Mouse (Mus musculus): ENCODE results near the gene Trak1. TPM values are rescaled to one million over a fixed set of nuclear protein-coding genes. Genes with fewer than 3 reads are reported as not detected.

Gene Trak1
- polyA plus RNA-seq, 1 experiment, result 103 TPM

DNA sequence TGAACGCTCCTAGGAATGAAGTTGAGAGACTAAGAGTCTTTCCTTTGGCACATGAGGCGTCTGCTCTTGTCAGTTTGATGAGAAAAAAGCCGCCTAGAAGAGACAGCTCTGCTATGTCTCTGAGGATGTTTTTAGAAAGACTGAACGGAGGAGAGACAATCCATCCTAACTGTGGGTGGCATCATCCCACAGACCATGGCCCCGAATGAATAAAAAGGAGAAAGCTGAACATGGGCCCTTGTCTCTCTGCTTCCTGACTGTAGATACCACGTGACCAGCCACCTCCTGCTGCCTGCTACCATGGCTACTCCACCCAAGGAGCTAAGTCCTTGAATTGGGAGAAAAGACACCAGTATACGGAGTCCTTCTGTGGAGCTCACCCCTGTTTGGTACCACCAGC, 189.9 kb downstream of the Trak1 start:
- Histone ChIP-seq H3K27ac (ENCODE audit: insufficient read depth, low read length) (no peak overlapping the region), H3K4me1 (ENCODE audit: control insufficient read depth, insufficient read depth, low read length) (no peaks in the 10 kb centered on the region), H3K4me3 (replicated peaks; ENCODE audit: insufficient read depth, low read depth, low read length) (no peak overlapping the region), H3K27me3 (ENCODE audit: control insufficient read depth, insufficient read depth, low read length) (no peaks in the 10 kb centered on the region)
- no peak for DNase-seq
- TF ChIP-seq POLR2A (IDR thresholded peaks at IDR 0.05; ENCODE audit: borderline replicate concordance, insufficient read depth, low read length) (no peak), CTCF (IDR thresholded peaks at IDR 0.05; ENCODE audit: borderline replicate concordance, insufficient read depth, low read depth, low read length) (no peak)
- 54% methylated on average over 7 of the region's 7 CpGs for WGBS

DNA sequence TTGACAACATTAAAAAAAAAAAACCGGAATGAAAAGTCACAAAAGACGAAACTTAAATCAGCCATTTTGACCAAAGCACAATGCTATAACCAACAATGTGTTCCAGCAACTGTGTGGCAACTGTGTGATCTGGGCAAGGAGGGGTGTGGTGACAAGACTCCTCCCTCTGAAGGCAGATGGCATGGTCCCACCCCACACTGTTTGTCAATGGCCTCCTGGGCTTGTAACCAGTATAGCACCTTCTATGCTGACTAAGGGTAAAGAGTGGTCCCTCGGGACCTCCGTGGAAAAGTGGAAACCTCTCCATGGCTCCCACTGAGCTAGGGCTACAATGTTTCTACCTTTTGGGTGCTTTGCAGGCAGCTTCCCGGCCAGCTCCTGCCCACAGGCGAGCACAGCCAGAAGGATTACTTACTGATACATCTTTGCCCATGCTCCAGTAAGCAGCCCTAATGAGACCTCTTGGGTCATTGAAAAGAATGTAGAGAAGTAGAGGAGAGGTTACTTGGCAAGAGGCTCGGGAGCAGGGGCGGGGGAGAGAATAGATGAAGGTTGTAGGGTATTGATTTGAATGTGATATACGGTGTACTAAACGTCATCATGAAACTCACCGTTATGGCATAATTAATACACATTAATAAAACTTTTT, 194.4 kb downstream of the Trak1 start:
- no peak for DNase-seq
- WGBS, result 60% methylated on average over 11 of the region's 11 CpGs

DNA sequence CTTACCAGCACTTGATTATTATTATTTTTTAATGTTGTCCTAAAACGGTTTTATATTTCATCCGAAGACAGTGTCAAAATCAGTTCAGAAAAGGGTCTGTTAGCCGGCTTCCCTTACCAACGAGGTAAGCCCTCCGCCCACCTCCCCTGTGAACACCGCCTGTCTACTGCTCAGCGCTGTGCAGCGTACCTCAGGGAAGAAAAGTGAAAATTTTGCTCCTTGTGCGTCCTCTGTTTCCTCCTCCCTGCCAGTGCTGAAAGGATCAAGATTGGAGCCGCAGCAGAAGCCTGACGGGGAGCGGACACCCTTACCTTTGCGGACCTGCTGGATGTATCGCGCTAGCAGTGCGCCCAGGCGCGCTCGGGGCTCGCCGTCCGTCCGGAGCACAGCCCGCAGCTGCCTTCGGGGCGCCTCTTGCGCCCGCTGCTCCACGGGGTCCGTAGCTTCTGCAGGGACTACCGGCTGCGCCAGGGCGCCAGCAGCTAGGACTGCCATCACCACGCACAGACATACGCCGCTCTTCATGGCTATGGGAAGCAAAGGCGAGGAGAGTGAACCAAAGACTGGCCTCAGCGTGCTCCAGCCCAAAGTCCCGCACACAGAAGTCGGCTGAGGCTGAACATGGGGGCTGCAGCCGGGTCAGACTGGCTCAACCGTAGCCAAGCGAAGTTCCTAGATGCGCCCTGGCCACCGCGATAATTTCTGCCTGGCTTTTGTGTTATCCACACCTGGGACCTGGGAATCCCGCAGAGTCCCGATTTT, 196.9 kb downstream of the Trak1 start:
- no peak for DNase-seq
- no peak for TF ChIP-seq CTCF (IDR thresholded peaks at IDR 0.05; ENCODE audit: borderline replicate concordance, insufficient read depth, low read depth, low read length)
- TF ChIP-seq POLR2A (IDR thresholded peaks at IDR 0.05; ENCODE audit: borderline replicate concordance, insufficient read depth, low read length), result no peak
- no peaks in the 10 kb centered on the region for H3K4me1 ChIP-seq (ENCODE audit: control insufficient read depth, insufficient read depth, low read length)
- WGBS, result 4% methylated on average over 48 of the region's 48 CpGs
- no peaks in the 10 kb centered on the region for H3K27me3 ChIP-seq (ENCODE audit: control insufficient read depth, insufficient read depth, low read length)
- no peak overlapping the region for H3K4me3 ChIP-seq (replicated peaks; ENCODE audit: insufficient read depth, low read depth, low read length)
- no peak overlapping the region for H3K27ac ChIP-seq (ENCODE audit: insufficient read depth, low read length)

More for the DNA sequence above, 194.4 kb downstream of the Trak1 start:
- H3K27ac ChIP-seq (ENCODE audit: insufficient read depth, low read length), result no peak overlapping the region
- H3K4me1 ChIP-seq (ENCODE audit: control insufficient read depth, insufficient read depth, low read length), result no peaks in the 10 kb centered on the region
- H3K4me3 ChIP-seq (replicated peaks; ENCODE audit: insufficient read depth, low read depth, low read length), result no peak overlapping the region
- no peaks in the 10 kb centered on the region for H3K27me3 ChIP-seq (ENCODE audit: control insufficient read depth, insufficient read depth, low read length)
- no peak for TF ChIP-seq POLR2A (IDR thresholded peaks at IDR 0.05; ENCODE audit: borderline replicate concordance, insufficient read depth, low read length)
- TF ChIP-seq CTCF (IDR thresholded peaks at IDR 0.05; ENCODE audit: borderline replicate concordance, insufficient read depth, low read depth, low read length), result no peak

DNA sequence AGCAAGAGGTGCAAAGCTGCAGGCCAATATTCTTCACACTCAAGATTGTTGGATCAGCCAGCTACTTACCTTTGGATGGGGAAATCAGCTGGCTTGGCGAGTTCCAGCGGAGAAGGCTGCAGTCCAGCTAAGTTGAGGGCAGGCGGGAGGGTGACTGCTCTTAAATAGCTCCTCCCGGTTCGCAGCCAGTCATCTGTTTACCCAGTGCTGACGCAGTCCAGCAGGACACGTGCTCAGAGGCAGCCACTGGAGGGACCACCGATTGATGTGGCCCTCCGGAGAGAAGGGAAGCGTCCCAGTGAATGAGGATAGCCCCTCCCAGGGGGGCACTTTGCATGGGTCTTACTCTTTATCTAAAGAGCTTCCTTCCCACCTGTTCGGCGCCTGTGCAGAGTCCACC, 198.2 kb downstream of the Trak1 start, which contains the start of gene Cck:
Cck (minus strand) TSS at position 166 of the 400 bp plus-strand sequence.
- no peak for TF ChIP-seq POLR2A (IDR thresholded peaks at IDR 0.05; ENCODE audit: borderline replicate concordance, insufficient read depth, low read length)
- TF ChIP-seq CTCF (IDR thresholded peaks at IDR 0.05; ENCODE audit: borderline replicate concordance, insufficient read depth, low read depth, low read length), result no peak
- Histone ChIP-seq H3K4me1 (ENCODE audit: control insufficient read depth, insufficient read depth, low read length) (no peaks in the 10 kb centered on the region), H3K27ac (ENCODE audit: insufficient read depth, low read length) (no peak within 1 kb of the TSS), H3K27me3 (ENCODE audit: control insufficient read depth, insufficient read depth, low read length) (no peaks in the 10 kb centered on the region), H3K4me3 (replicated peaks; ENCODE audit: insufficient read depth, low read depth, low read length) (no peak within 1 kb of the TSS)
- WGBS, result 9% methylated on average over 12 of the region's 12 CpGs
- no peak for DNase-seq

- no peaks in the 10 kb centered on the region for H3K4me1 ChIP-seq (ENCODE audit: control insufficient read depth, insufficient read depth, low read length)
- DNase-seq, result no peak
- 39% methylated on average over 10 of the region's 10 CpGs for WGBS
- H3K4me3 ChIP-seq (replicated peaks; ENCODE audit: insufficient read depth, low read depth, low read length), result no peak overlapping the region
- no peak for TF ChIP-seq POLR2A (IDR thresholded peaks at IDR 0.05; ENCODE audit: borderline replicate concordance, insufficient read depth, low read length)
- TF ChIP-seq CTCF (IDR thresholded peaks at IDR 0.05; ENCODE audit: borderline replicate concordance, insufficient read depth, low read depth, low read length), result no peak
- H3K27me3 ChIP-seq (ENCODE audit: control insufficient read depth, insufficient read depth, low read length), result no peaks in the 10 kb centered on the region
- H3K27ac ChIP-seq (ENCODE audit: insufficient read depth, low read length), result no peak overlapping the region
Observed at GRCm38 (mm10) chr9:121496102-121496501, 198.8 kb downstream of the Trak1 start.

- TF ChIP-seq POLR2A (IDR thresholded peaks at IDR 0.05; ENCODE audit: borderline replicate concordance, insufficient read depth, low read length), result no peak
- no peak for TF ChIP-seq CTCF (IDR thresholded peaks at IDR 0.05; ENCODE audit: borderline replicate concordance, insufficient read depth, low read depth, low read length)
- H3K4me1 ChIP-seq (ENCODE audit: control insufficient read depth, insufficient read depth, low read length), result peaks cover 10% of the 10 kb centered on the region
- WGBS, result 57% methylated on average over 8 of the region's 8 CpGs
- no peak overlapping the region for H3K4me3 ChIP-seq (replicated peaks; ENCODE audit: insufficient read depth, low read depth, low read length)
- H3K27ac ChIP-seq (ENCODE audit: insufficient read depth, low read length), result no peak overlapping the region
- no peaks in the 10 kb centered on the region for H3K27me3 ChIP-seq (ENCODE audit: control insufficient read depth, insufficient read depth, low read length)
- DNase-seq, result peak; percentile 14 to 40
Observed at GRCm38 (mm10) chr9:121505346-121505745, 208.0 kb downstream of the Trak1 start.

GRCm38 (mm10) chr9:121506478-121507180, 209.3 kb downstream of the Trak1 start:
- H3K4me3 ChIP-seq (replicated peaks; ENCODE audit: insufficient read depth, low read depth, low read length), result no peak overlapping the region
- TF ChIP-seq POLR2A (IDR thresholded peaks at IDR 0.05; ENCODE audit: borderline replicate concordance, insufficient read depth, low read length) (no peak), CTCF (IDR thresholded peaks at IDR 0.05; ENCODE audit: borderline replicate concordance, insufficient read depth, low read depth, low read length) (no peak)

More at GRCm38 (mm10) chr9:121506478-121507180, 209.3 kb downstream of the Trak1 start:
- no peak for DNase-seq
- Histone ChIP-seq H3K27ac (ENCODE audit: insufficient read depth, low read length) (no peak overlapping the region), H3K4me1 (ENCODE audit: control insufficient read depth, insufficient read depth, low read length) (peaks cover 10% of the 10 kb centered on the region), H3K27me3 (ENCODE audit: control insufficient read depth, insufficient read depth, low read length) (no peaks in the 10 kb centered on the region)
- WGBS, result 65% methylated on average over 8 of the region's 8 CpGs

Measured in cerebellum, adult 2 months (tissue).